Mouse (Mus musculus) CD4-positive naive resting alpha-beta T cell, adult 76 days (primary cell): ENCODE data around the gene Gm28230. TPM values are rescaled to one million over a fixed set of nuclear protein-coding genes. Genes with fewer than 3 reads are reported as not detected.

Source experiments
- total RNA-seq: library from RNA; stranded (reverse); gene quantifications from one replicate; pipeline ENCODE4 v1.2.4, GENCODE M21; 2023

Gm28230 gene
- not detected for total RNA-seq

DNA sequence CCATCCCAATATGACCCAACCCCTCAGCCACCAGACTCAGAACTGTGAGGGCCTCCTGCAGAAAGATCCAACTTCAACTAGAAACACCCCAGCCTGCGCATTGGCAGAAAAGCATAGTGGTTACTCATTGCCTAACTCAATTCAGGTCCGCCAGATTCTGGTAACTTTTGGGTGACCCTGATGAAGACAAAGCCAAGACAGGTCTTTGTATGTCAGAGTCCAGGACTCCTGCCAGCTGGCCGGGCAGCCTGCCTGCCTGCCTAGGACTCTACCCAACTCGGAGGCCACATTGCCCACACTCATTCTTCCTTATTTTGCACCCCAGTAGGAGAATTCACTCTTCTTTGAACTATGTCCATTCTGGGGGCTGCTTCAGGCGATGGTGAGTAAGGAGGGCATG, at the start of gene Gm28230:
Gene Gm28230, plus strand, starts transcription at position 178 of the 400 bp plus-strand sequence.

DNA sequence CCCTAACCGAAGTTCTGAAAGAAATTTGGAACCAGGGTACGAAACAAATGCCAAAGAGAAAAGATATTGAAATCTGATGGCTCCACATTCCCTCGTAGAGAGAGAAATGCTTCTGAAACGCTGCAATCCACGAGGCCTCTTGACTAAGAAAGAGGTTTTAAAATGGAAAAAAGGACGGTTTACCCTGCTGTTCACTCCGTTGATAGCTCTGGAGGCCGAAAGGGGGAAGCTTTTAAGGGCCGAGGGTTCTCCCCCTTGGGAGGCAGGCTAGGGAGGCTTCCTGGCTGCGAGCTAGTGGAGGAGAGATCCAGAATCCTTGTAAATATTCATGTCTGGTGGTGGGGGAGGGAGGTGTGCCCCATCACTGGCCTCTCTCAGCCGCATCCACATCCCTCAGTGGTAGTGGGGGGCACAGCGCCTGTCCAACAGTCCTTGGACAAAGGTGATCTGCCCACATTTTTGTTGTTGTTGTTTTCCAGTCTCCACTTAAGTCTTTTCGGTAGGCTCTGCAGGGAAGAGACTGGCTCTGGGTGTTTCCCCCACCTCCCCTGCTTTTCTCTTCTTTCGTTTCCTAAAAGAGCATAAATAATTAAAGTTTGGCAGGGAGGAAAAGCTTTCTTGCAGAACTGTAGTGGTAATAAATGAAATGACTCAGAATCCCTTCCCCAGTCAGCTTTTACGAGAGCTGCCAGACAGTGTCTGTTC, 47.5 kb upstream of the Gm28230 start, which contains the start of gene Hoxd11:
Gene Hoxd11, plus strand, starts transcription at position 667 of the 705 bp plus-strand sequence.

DNA sequence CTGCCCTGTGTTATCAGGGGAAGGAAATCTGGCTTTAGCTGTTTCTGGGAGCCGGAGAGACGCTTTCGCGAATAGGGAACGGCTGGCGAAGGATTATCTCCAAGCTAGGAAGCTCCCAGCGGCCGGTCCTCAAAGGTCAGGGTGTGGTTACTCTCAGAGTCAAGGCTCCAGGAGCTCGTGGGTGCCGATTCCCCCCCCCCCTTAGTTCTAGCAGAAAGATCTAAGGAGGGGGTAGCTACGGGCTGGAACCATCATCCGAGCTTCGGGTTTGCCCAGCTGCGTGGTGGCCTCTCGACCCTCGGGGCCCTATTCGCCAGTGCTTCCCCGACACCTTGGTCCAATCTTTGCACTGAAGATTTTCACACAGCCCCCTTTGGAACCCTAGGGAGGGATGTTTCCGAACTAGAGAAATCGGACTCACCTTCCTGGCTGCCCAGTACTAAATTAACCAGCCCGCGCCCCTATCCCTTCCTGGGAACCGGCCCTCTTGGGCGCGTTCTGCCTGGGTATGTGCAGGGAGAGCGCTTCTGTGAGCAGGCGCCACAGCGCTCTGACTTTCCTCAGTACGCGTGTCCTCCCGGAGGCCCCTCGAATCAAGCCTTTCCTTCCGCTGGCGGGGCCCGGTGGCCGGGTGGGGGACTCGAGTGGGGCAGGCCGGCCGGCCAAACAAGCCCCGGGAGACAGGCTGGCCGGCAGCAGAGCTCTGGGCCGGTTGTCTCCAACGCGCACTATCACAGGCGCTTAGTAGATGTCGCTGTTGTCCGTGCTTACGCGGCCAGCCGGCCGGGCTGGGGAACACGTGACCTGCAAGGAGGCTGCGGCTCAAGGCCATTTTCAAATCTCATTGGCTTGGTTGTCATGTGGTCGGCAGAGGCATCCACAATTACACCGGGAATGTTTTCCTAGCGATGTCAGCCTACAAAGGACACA, 35.2 kb upstream of the Gm28230 start, which contains the start of gene Hoxd10:
Gene Hoxd10, plus strand, starts transcription at position 903 of the 930 bp plus-strand sequence.

DNA sequence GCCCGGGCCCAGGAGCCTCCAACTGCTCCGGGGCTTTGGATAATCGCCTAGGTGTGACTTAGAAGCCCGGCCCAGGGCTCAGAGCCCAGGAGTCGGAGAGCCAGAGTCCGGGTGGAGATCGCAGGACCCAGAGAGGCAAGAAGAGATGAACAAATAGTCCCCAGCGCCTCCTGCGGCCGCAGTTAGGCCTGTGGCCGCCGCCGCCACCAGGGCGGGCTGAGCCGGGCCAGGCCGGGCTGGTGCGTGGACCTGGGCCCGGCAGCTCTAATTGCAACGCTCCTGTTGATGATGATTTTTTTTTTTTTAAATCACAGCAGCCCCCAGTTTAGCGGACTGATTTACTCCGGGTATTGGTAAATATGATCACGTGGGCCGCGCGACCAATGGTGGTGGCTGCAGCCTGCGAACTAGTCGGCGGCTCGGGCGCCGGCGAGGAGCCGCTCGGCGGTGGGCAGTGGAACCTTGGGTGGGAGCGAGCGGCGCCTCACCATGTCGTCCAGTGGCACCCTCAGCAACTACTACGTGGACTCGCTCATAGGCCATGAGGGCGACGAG, 28.9 kb upstream of the Gm28230 start, which contains the start of gene Hoxd9:
Gene Hoxd9, plus strand, starts transcription at position 161 of the 555 bp plus-strand sequence.

DNA sequence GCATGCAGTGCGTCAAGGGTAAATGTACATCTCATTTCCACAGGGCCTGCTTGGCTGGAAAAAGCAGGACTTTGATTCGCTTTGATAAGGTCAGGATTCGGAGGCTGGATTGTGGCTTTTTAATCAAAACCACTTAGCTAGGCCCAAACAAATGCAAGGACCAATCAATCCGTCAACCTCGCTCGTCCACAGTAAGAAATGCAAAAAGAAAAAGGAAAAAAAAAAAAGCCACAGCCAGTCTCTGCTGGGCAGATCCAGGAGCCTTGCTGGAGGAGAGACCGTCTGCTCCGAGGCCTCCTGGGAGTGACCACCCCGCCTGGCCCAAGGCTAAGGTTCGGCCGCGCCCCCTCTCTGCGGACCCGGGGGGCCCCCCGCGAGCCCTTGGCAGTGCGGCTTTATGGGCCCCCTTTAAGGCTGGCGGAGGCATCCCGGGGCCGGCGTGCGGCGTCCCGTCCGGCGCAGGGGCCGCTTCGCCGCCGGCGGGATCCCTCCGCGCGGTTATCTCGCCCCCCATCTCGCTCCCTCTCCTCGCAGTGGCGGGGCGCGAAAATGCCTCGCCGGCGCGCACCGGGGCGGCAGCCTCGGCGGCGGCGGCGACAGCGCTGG, 22.0 kb upstream of the Gm28230 start, which contains the start of gene Hoxd8:
Gene Hoxd8, plus strand, starts transcription at position 223 of the 606 bp plus-strand sequence.

DNA sequence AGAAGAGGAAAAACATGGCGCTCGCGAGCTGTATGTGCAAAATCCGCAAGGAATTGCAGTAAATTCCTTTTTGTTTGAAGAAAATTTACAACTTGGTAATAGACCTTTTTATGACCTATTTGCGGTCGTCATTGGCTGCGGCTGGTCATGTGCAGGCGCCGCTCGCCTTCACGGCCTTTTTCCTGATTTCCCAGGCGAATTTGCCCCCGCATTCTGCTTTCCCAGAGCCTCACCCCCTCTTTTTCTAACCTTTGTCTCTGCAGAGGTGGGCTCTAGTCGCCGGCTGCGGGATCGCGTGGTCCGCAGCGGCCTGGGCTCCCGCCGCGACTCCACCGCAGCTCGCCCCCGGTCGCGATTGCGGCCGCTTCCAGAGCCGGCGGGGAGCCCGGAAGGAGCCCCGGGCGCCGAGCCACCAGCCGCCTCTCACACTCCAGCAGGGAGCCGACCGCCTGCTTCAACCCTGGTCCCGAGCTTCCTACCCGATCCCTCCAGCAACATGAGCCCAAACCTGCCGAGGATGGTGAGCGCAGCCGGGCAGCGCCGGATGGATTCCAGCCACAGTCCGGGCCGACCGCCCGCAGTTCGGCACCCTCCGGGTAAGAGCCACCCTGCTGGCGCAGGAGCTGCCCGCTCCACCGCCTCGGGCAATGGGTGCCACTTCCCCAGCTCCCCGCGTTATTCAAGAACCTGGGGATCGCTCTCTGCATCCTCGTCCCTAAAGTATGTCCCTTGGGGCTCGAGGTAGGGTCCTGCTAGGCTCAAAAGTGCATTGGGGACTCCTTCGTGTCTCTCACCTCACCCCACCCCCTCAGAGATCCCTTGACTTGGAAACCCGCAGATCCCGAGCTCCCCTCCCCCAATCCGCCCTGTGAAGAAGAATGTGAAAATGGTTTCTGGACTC, 14.6 kb upstream of the Gm28230 start, which contains the start of the genes Hoxd3 and Hoxd4:
Gene Hoxd3, plus strand, starts transcription at position 207 of the 901 bp plus-strand sequence.
Gene Hoxd4, plus strand, starts transcription at position 209 of the 901 bp plus-strand sequence.

DNA sequence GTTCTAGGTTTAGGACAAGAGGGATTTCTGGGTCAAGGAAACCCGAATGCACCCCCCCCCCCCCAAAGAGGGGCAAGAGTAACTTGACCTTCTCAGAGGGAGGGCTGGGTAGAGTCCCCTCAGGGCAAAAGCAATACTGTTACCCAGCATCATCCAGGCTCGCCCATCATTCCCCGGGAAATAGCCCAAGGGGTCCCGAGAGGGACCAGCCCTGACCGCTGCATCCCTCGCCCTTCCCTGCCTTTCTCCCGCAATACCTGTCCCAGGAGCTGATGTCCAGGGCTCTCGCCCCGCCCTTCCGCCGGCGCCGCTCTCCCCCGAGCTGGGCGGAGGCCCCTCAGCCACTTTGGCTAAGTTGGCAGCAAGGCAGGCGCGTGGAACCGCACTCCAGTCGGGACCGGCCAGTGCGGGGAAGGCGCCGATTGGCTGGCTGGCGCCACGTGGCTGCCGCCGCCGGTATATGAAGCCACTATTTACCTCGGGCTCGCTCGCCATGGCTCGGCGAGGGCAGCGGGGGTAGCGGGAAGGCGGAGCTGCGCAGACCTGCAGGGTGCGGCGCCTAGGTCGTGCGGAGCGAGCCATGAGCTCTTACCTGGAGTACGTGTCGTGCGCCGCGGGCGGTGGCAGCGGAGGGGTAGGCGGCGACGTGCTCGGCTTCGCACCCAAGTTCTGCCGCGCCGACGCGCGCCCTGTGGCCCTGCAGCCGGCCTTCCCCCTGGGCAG, 36.2 kb downstream of the Gm28230 start, which contains the start of gene Hoxd1:
Gene Hoxd1, plus strand, starts transcription at position 459 of the 723 bp plus-strand sequence.

Other genes with a start within 250 kb of the Gm28230 start
- gene Lnpk, start 147.3 kb upstream of the Gm28230 start, total RNA-seq, result 35.0 TPM
- not detected for gene Evx2, start 67.2 kb upstream of the Gm28230 start, total RNA-seq
- gene Hoxd13, start 58.4 kb upstream of the Gm28230 start, total RNA-seq, result not detected
- not detected for gene Hoxd12, start 51.7 kb upstream of the Gm28230 start, total RNA-seq
- gene Hoxd11, start 47.2 kb upstream of the Gm28230 start, total RNA-seq, result not detected
- not detected for gene Hoxd10, start 34.8 kb upstream of the Gm28230 start, total RNA-seq
- not detected for gene Hoxd9, start 29.0 kb upstream of the Gm28230 start, total RNA-seq
- not detected for gene Hoxd8, start 22.1 kb upstream of the Gm28230 start, total RNA-seq
- gene Hoxd3, start 14.8 kb upstream of the Gm28230 start, total RNA-seq, result not detected
- not detected for gene Hoxd4, start 14.8 kb upstream of the Gm28230 start, total RNA-seq
- not detected for gene Hoxd1, start 36.3 kb downstream of the Gm28230 start, total RNA-seq
- gene Mtx2, start 99.1 kb downstream of the Gm28230 start, total RNA-seq, result 18.6 TPM